Mouse (Mus musculus): ENCODE measurements around the gene Dgkd.

GRCm38 (mm10) chr1:87828185-87828584 lies 24.9 kb upstream of the Dgkd start:
- TF ChIP-seq CTCF (conservative IDR thresholded peaks at IDR 0.05; ENCODE audit: insufficient read depth, insufficient read length, low read depth, low read length) = no peak
- no peak for TF ChIP-seq POLR2A (IDR thresholded peaks at IDR 0.05; ENCODE audit: low read depth, low read length)
